Mouse (Mus musculus) lung, adult 2 months (tissue): ENCODE results near the gene Tmem229b.

Experiments used
- CTCF ChIP-seq: fragments of 200-500 bp; IDR thresholded peaks from 2 replicates; pipeline ENCODE4 v1.5.1; 2011; ENCODE audit warnings: mild to moderate bottlenecking, low read length, control low read depth; ENCODE audit not compliant: insufficient read depth
- POLR2A ChIP-seq: fragments of 200-500 bp; IDR thresholded peaks from 2 replicates; pipeline ENCODE4 v1.6.1; 2011; ENCODE audit warnings: low read depth, mild to moderate bottlenecking, control low read depth, low read length, borderline replicate concordance; ENCODE audit errors: extremely low read depth

- TF ChIP-seq CTCF (no peak), POLR2A (no peak)
Measured at GRCm38 (mm10) chr12:79052073-79052472, 44.6 kb upstream of the Tmem229b start.
